Mouse (Mus musculus) spleen, embryonic (tissue): Measurements from ENCODE around the gene Gm10718.
"Not testable (repeated sequence)": the region's sequence is repeated elsewhere in the genome, so short reads cannot be mapped to it uniquely, and the experiment has no call there.

Experiments
- CTCF ChIA-PET: fragments of 350-600 bp; sonication (Branson Sonifier 250); formaldehyde crosslinking; loops from one replicate; lab custom pipeline; 2022; lab: Charles Lee

The Gm10718 gene

GRCm38 (mm10) chr9:3023312-3023984 lies at the start of gene Gm10718:
Gene Gm10718 (plus strand): TSS chr9:3023547.
- CTCF ChIA-PET: not testable (repeated sequence)

- CTCF ChIA-PET: not testable (repeated sequence)
These were observed 22.8 kb upstream of the Gm10718 start, which contains the start of gene Gm10722 for GRCm38 (mm10) chr9:3000445-3000972. Gene Gm10722 (plus strand): TSS chr9:3000922.

GRCm38 (mm10) chr9:3001006-3001405 lies 22.3 kb upstream of the Gm10718 start:
- CTCF ChIA-PET: not testable (repeated sequence)

GRCm38 (mm10) chr9:3001948-3002659 lies 21.2 kb upstream of the Gm10718 start:
- CTCF ChIA-PET: not testable (repeated sequence)

GRCm38 (mm10) chr9:3002794-3003396 lies 20.5 kb upstream of the Gm10718 start, which contains the start of gene Gm11168:
Gene Gm11168 (plus strand): TSS chr9:3003346.
- CTCF ChIA-PET: not testable (repeated sequence)

GRCm38 (mm10) chr9:3006179-3006578 lies 17.2 kb upstream of the Gm10718 start:
- CTCF ChIA-PET: not testable (repeated sequence)

- CTCF ChIA-PET: not testable (repeated sequence)
These were observed 16.7 kb upstream of the Gm10718 start for GRCm38 (mm10) chr9:3006636-3007035.

GRCm38 (mm10) chr9:3007272-3007671 lies 16.1 kb upstream of the Gm10718 start:
- CTCF ChIA-PET: not testable (repeated sequence)

GRCm38 (mm10) chr9:3009331-3009730 lies 14.0 kb upstream of the Gm10718 start:
- CTCF ChIA-PET: not testable (repeated sequence)

- CTCF ChIA-PET: not testable (repeated sequence)
These were observed 11.2 kb upstream of the Gm10718 start for GRCm38 (mm10) chr9:3012054-3012621.

GRCm38 (mm10) chr9:3012733-3013279 lies 10.5 kb upstream of the Gm10718 start, which contains the start of gene Gm10721:
Gene Gm10721 (plus strand): TSS chr9:3013140.
- CTCF ChIA-PET: not testable (repeated sequence)

GRCm38 (mm10) chr9:3015354-3015753 lies 8.0 kb upstream of the Gm10718 start, which contains the start of gene Gm10720:
Gene Gm10720 (plus strand): TSS chr9:3015654.
- CTCF ChIA-PET: not testable (repeated sequence)

- CTCF ChIA-PET: not testable (repeated sequence)
These were observed 7.5 kb upstream of the Gm10718 start for GRCm38 (mm10) chr9:3015896-3016295.

- CTCF ChIA-PET: not testable (repeated sequence)
These were observed 6.2 kb upstream of the Gm10718 start, which contains the start of gene Gm10719 for GRCm38 (mm10) chr9:3017108-3017507. Gene Gm10719 (plus strand): TSS chr9:3017408.

- CTCF ChIA-PET: not testable (repeated sequence)
These were observed 4.4 kb upstream of the Gm10718 start for GRCm38 (mm10) chr9:3018944-3019343.

GRCm38 (mm10) chr9:3019835-3020727 lies 3.3 kb upstream of the Gm10718 start:
- CTCF ChIA-PET: not testable (repeated sequence)

- CTCF ChIA-PET: not testable (repeated sequence)
These were observed 885 bp upstream of the Gm10718 start for GRCm38 (mm10) chr9:3022316-3023008.

- CTCF ChIA-PET: not testable (repeated sequence)
These were observed 770 bp downstream of the Gm10718 start for GRCm38 (mm10) chr9:3023985-3024648.

- CTCF ChIA-PET: not testable (repeated sequence)
These were observed 1.6 kb downstream of the Gm10718 start, which contains the start of gene Gm10717 for GRCm38 (mm10) chr9:3024912-3025467. Gene Gm10717 (plus strand): TSS chr9:3025417.
